Mouse (Mus musculus): Measurements from ENCODE around the gene Dtymk. TPM values are rescaled to one million over a fixed set of nuclear protein-coding genes. Genes with fewer than 3 reads are reported as not detected.
A peak's percentile ranks its signal among the peaks of the same experiment; 100 is the strongest.
"Not testable (repeated sequence)": the region's sequence is repeated elsewhere in the genome, so short reads cannot be mapped to it uniquely, and the experiment has no call there.

Gene Dtymk
- total RNA-seq, 1 experiment, result 304 TPM

DNA sequence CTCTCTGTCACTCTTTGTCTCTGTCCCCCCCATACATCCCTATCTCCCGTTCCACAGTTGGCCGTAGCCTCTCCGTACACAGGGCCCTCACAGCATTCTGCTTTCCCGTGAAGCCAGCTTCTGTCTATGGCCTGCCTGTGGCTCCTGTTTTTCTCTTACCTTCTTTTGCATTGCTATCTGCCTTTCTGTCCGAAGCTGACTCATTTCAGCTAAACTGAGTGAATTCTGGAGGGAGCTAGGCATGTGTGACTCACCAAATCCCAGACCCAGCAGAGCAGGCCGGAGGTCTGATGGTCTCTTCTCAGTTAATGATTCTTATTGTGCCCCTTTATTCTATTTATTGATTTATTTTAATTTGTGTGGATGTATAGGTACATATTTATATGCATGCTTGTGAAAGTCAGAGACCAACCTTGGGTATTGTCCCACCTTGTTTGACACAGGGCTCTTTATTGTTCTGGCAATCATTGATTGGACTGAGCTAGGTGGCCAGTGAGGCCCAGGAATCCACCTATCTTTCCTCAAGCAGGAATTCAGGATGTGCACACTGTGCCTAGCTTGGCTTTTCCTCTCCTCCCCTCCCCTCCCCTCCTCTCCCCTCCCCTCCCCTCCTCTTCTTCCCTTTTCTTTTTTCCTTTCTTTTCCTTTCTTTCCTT, 34.3 kb upstream of the Dtymk start:
- DNase-seq (ENCODE audit: low read depth, low spot score), result no peak
- peaks cover 0 to 2% of the 10 kb centered on the region in 2 experiments; a peak in 1 of 4 replicates for H3K4me1 ChIP-seq (ENCODE audit: control insufficient read depth in 2 of 2, insufficient read depth in 2 of 2, low read length in 2 of 2, poor library complexity in 1 of 2)
- in situ Hi-C loops (cut with MboI; ENCODE audit: low sequenced_read_pairs in 2 of 2, unreplicated experiment in 2 of 2), result no loop called here
- H3K27ac ChIP-seq (ENCODE audit: insufficient read depth, low read depth, low read length, poor library complexity, severe bottlenecking), result no peak overlapping the region
- H3K4me3 ChIP-seq (ENCODE audit: insufficient read depth in 1 of 2, low read depth in 1 of 2, low read length in 2 of 2, poor library complexity in 1 of 2, severe bottlenecking in 1 of 2), result no peak overlapping the region
- no peak overlapping the region for H3K9ac ChIP-seq (ENCODE audit: insufficient read depth, low read depth, low read length, poor library complexity, severe bottlenecking)
- peaks cover 4% of the 10 kb centered on the region; the same call in 1 of the 2 replicates for H3K36me3 ChIP-seq (ENCODE audit: control insufficient read depth, insufficient read depth, low read length, poor library complexity, severe bottlenecking)
- H3K9me3 ChIP-seq (ENCODE audit: control insufficient read depth, insufficient read depth, low read depth, low read length), result no peaks in the 10 kb centered on the region
- no peak for TF ChIP-seq CHD2 (IDR thresholded peaks at IDR 0.05; ENCODE audit: low read depth, low read length)
- TF ChIP-seq MAFK (IDR thresholded peaks at IDR 0.05; ENCODE audit: insufficient read depth, low read depth, low read length), result no peak
- TF ChIP-seq HCFC1 (IDR thresholded peaks at IDR 0.05; ENCODE audit: borderline replicate concordance, insufficient read depth, low read length), result no peak
- no peak for TF ChIP-seq ZC3H11A (IDR thresholded peaks at IDR 0.05; ENCODE audit: borderline replicate concordance, low read depth, low read length)
- no peak for TF ChIP-seq ZNF384 (IDR thresholded peaks at IDR 0.05; ENCODE audit: low read depth, low read length)

DNA sequence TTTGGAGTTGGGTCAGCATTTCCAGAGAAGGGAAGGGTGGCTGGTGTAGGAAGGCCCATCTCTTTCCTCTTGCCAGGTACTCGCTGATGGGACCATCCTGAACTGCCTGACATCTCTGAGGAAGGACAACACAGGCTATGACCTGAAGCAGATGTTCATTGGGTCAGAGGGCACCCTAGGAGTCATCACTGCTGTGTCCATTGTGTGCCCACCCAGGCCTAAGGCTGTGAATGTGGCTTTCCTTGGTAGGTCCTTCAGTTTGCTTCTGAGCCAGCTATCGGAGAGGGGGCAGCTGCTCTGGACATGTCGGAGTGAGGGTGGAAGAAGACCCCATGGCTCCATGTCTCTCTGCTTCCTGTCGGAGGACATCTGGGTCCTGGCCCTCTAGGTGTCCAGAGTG, 33.5 kb upstream of the Dtymk start:
- DNase-seq (ENCODE audit: low read depth, low spot score), result no peak
- in situ Hi-C loops (cut with MboI; ENCODE audit: low sequenced_read_pairs in 2 of 2, unreplicated experiment in 2 of 2), result no loop called here

DNA sequence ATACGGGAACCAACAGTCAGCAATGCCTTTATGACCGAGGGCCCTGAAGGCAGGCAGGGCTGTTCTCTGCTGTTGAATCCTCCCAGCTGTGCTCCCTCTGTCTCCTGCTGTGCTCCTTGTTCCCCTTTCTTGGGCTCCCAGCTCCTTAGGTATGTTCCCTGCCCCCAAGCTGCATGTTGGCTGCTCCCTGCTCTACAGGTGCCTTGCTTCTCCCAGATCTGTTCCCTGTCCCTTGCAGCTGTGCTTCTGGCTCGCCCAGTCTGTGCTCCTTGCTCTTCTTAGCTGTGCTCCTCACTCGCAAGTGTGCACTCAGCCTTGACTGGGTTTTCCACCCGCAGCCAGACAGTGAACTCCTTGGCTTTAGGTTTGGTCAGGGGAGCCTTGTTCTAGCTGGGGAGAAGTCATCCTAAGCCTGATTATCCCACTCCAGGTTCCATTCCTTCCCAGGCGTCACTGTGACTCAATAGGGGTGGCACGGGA, 33.0 kb upstream of the Dtymk start:
- Histone ChIP-seq H3K9ac (ENCODE audit: insufficient read depth, low read depth, low read length, poor library complexity, severe bottlenecking) (peak overlapping the region; percentile 1; the same call in 1 of the 2 replicates), H3K36me3 (ENCODE audit: control insufficient read depth, insufficient read depth, low read length, poor library complexity, severe bottlenecking) (peaks cover 4% of the 10 kb centered on the region; the same call in 1 of the 2 replicates), H3K9me3 (ENCODE audit: control insufficient read depth, insufficient read depth, low read depth, low read length) (no peaks in the 10 kb centered on the region), H3K4me1 (ENCODE audit: control insufficient read depth in 2 of 2, insufficient read depth in 2 of 2, low read length in 2 of 2, poor library complexity in 1 of 2) (peaks cover 0 to 2% of the 10 kb centered on the region in 2 experiments; a peak in 1 of 4 replicates), H3K27ac (ENCODE audit: insufficient read depth, low read depth, low read length, poor library complexity, severe bottlenecking) (no peak overlapping the region), H3K4me3 (ENCODE audit: insufficient read depth in 1 of 2, low read depth in 1 of 2, low read length in 2 of 2, poor library complexity in 1 of 2, severe bottlenecking in 1 of 2) (no peak overlapping the region)
- in situ Hi-C loops (cut with MboI; ENCODE audit: low sequenced_read_pairs in 2 of 2, unreplicated experiment in 2 of 2), result no loop called here
- no peak for TF ChIP-seq ZC3H11A (IDR thresholded peaks at IDR 0.05; ENCODE audit: borderline replicate concordance, low read depth, low read length)
- no peak for TF ChIP-seq CHD2 (IDR thresholded peaks at IDR 0.05; ENCODE audit: low read depth, low read length)
- no peak for TF ChIP-seq HCFC1 (IDR thresholded peaks at IDR 0.05; ENCODE audit: borderline replicate concordance, insufficient read depth, low read length)
- TF ChIP-seq MAFK (IDR thresholded peaks at IDR 0.05; ENCODE audit: insufficient read depth, low read depth, low read length), result no peak
- TF ChIP-seq ZNF384 (IDR thresholded peaks at IDR 0.05; ENCODE audit: low read depth, low read length), result no peak
- DNase-seq (ENCODE audit: low read depth, low spot score), result no peak

More for the DNA sequence above, 33.5 kb upstream of the Dtymk start:
- H3K9me3 ChIP-seq (ENCODE audit: control insufficient read depth, insufficient read depth, low read depth, low read length), result no peaks in the 10 kb centered on the region
- H3K4me1 ChIP-seq (ENCODE audit: control insufficient read depth in 2 of 2, insufficient read depth in 2 of 2, low read length in 2 of 2, poor library complexity in 1 of 2), result peaks cover 0 to 2% of the 10 kb centered on the region in 2 experiments; a peak in 1 of 4 replicates
- H3K4me3 ChIP-seq (ENCODE audit: insufficient read depth in 1 of 2, low read depth in 1 of 2, low read length in 2 of 2, poor library complexity in 1 of 2, severe bottlenecking in 1 of 2), result no peak overlapping the region
- H3K9ac ChIP-seq (ENCODE audit: insufficient read depth, low read depth, low read length, poor library complexity, severe bottlenecking), result no peak overlapping the region
- H3K27ac ChIP-seq (ENCODE audit: insufficient read depth, low read depth, low read length, poor library complexity, severe bottlenecking), result no peak overlapping the region
- peaks cover 4% of the 10 kb centered on the region; the same call in 1 of the 2 replicates for H3K36me3 ChIP-seq (ENCODE audit: control insufficient read depth, insufficient read depth, low read length, poor library complexity, severe bottlenecking)
- TF ChIP-seq ZC3H11A (IDR thresholded peaks at IDR 0.05; ENCODE audit: borderline replicate concordance, low read depth, low read length), result no peak
- no peak for TF ChIP-seq ZNF384 (IDR thresholded peaks at IDR 0.05; ENCODE audit: low read depth, low read length)
- no peak for TF ChIP-seq CHD2 (IDR thresholded peaks at IDR 0.05; ENCODE audit: low read depth, low read length)
- TF ChIP-seq MAFK (IDR thresholded peaks at IDR 0.05; ENCODE audit: insufficient read depth, low read depth, low read length), result no peak
- TF ChIP-seq HCFC1 (IDR thresholded peaks at IDR 0.05; ENCODE audit: borderline replicate concordance, insufficient read depth, low read length), result no peak

DNA sequence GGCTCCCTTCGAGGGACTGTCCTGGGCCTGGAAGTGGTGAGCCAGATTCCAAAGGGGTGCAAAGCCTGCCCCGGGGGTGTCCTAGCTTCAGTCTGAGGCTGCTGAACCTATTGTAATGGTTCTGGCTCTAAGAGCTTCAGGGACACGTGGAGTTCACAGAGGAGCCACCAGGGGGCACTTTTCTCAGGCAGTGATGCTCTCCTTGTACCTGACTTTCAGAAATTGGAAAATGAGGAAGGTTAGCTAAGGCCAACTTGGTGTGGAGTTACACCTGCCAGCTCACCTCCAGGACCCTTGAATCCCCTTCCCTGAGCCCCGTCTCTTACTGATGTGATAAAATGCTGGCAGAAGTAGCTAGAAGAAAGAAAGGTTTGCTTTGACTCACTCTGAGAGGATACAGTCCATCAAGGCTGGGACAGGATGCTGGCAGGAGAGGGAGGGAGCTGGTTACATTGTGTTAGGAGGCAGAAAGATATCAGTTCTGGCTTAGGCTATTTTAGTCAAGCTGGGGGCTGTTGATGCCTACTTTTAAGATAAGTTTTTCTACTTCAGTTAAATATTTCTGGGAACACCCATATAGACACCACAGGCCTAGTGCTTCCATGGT, 31.1 kb upstream of the Dtymk start:
- H3K4me3 ChIP-seq (ENCODE audit: insufficient read depth in 1 of 2, low read depth in 1 of 2, low read length in 2 of 2, poor library complexity in 1 of 2, severe bottlenecking in 1 of 2); in situ Hi-C loops (cut with MboI; ENCODE audit: low sequenced_read_pairs in 2 of 2, unreplicated experiment in 2 of 2): not testable (repeated sequence)

More for the DNA sequence above, 31.1 kb upstream of the Dtymk start:
- DNase-seq (ENCODE audit: low read depth, low spot score); H3K4me1 ChIP-seq (ENCODE audit: control insufficient read depth in 2 of 2, insufficient read depth in 2 of 2, low read length in 2 of 2, poor library complexity in 1 of 2); H3K36me3 ChIP-seq (ENCODE audit: control insufficient read depth, insufficient read depth, low read length, poor library complexity, severe bottlenecking); H3K27ac ChIP-seq (ENCODE audit: insufficient read depth, low read depth, low read length, poor library complexity, severe bottlenecking); H3K9me3 ChIP-seq (ENCODE audit: control insufficient read depth, insufficient read depth, low read depth, low read length); H3K9ac ChIP-seq (ENCODE audit: insufficient read depth, low read depth, low read length, poor library complexity, severe bottlenecking): not testable (repeated sequence)
